Mouse (Mus musculus) midbrain, embryonic 16.5 days (tissue): Measurements from ENCODE around the gene Ece1. TPM values are rescaled to one million over a fixed set of nuclear protein-coding genes. Genes with fewer than 3 reads are reported as not detected.
"Not testable (repeated sequence)": the region's sequence is repeated elsewhere in the genome, so short reads cannot be mapped to it uniquely, and the experiment has no call there.

Experiments
- ATAC-seq: fragments of 200-750 bp; cut with Nextera tagmentation; 2 replicates; pipeline ENCODE4 v1.8.0; 2017; ENCODE audit warnings: moderate TSS enrichment
- H3K27ac ChIP-seq: fragments of 300-500 bp; sonication (generic); 2 replicates; pipeline ENCODE4 v1.5.1; 2014; ENCODE audit warnings: mild to moderate bottlenecking, low read length, mixed read lengths
- H3K27me3 ChIP-seq: fragments of 300-500 bp; sonication (generic); 2 replicates; pipeline ENCODE4 v1.6.1; 2014; ENCODE audit warnings: low read depth, low read length, mixed read lengths; ENCODE audit not compliant: control insufficient read depth, insufficient read depth
- H3K36me3 ChIP-seq: fragments of 300-500 bp; sonication (generic); 2 replicates; pipeline ENCODE4 v1.6.1; 2014; ENCODE audit warnings: mild to moderate bottlenecking, low read length, moderate library complexity, mixed read lengths; ENCODE audit not compliant: control insufficient read depth, insufficient read depth
- H3K4me1 ChIP-seq: fragments of 300-500 bp; sonication (generic); 2 replicates; pipeline ENCODE4 v1.6.1; 2014; ENCODE audit warnings: mild to moderate bottlenecking, low read length, mixed read lengths; ENCODE audit not compliant: control insufficient read depth, insufficient read depth
- H3K4me2 ChIP-seq: fragments of 300-500 bp; sonication (generic); 2 replicates; pipeline ENCODE4 v1.6.1; 2014; ENCODE audit warnings: mild to moderate bottlenecking, low read length, mixed read lengths
- H3K4me3 ChIP-seq: fragments of 300-500 bp; sonication (generic); 2 replicates; pipeline ENCODE4 v1.5.1; 2014; ENCODE audit warnings: low read depth, mild to moderate bottlenecking, low read length, moderate library complexity, mixed read lengths
- H3K9ac ChIP-seq: fragments of 300-500 bp; sonication (generic); 2 replicates; pipeline ENCODE4 v1.6.1; 2014; ENCODE audit warnings: low read depth, low read length, mixed read lengths
- H3K9me3 ChIP-seq: fragments of 300-500 bp; sonication (generic); replicated peaks from 2 replicates; pipeline ENCODE4 v1.6.1; 2014; ENCODE audit warnings: mild to moderate bottlenecking, low read length, mixed read lengths; ENCODE audit not compliant: control insufficient read depth, poor library complexity, severe bottlenecking
- WGBS: fragments of 180-500 bp; shearing (Covaris S2); extraction: QIAGEN DNeasy Blood & Tissue Kit; methylation state at CpG from one replicate; pipeline ENCODE4 v1.1.7; 2014; 5-methylcytosine and 5-hydroxymethylcytosine counted together
- polyA plus RNA-seq: library from polyadenylated mRNA; unstranded; fragments of >200 nt; fragmentation: Nextera tagmentation; extraction: Ambion mirVana; gene quantifications from 2 replicates; pipeline ENCODE4 v1.2.1, GENCODE M21; 2015

Gene Ece1
- polyA plus RNA-seq, 1 experiment from 2014 or later: 21.3 TPM

GRCm38 (mm10) chr4:137844656-137845055 is 17.4 kb upstream of the Ece1 start:
- Histone ChIP-seq H3K9me3 (no peaks in the 10 kb centered on the region), H3K9ac (no peak overlapping the region), H3K27me3 (no peaks in the 10 kb centered on the region), H3K27ac (no peak overlapping the region), H3K4me2 (no peak overlapping the region), H3K36me3 (no peaks in the 10 kb centered on the region), H3K4me3 (no peak overlapping the region), H3K4me1 (no peaks in the 10 kb centered on the region)
- 26% methylated on average over 11 of the region's 11 CpGs for WGBS
- peak; percentile 64; the same call in 1 of the 2 replicates for ATAC-seq

GRCm38 (mm10) chr4:137847651-137848050 is 14.4 kb upstream of the Ece1 start:
- not testable (repeated sequence) for H3K4me1 ChIP-seq, H3K27ac ChIP-seq, H3K9ac ChIP-seq, H3K4me2 ChIP-seq, H3K9me3 ChIP-seq, ATAC-seq, H3K36me3 ChIP-seq, H3K4me3 ChIP-seq, H3K27me3 ChIP-seq
- 80% methylated on average over 8 of the region's 8 CpGs for WGBS

DNA sequence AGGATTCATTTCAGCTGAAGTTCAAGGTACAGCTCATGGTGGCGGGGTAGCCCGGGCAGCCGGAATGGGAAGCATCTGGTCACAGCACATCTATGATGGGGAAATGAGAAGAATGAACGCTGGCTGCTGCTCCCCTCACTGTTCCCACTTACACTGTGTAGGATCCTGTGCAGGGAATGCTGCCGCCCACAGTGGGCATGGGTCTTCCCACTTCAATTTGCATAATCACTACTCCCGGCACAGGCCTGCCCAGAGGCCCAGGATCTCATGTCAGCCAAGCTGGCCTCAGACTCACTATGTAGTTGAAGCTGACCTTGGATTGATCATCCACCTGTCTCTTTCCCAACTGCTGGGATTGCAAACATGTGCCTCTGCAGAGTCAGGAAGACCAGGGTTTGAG is 11.9 kb upstream of the Ece1 start:
- no peak for ATAC-seq
- no peaks in the 10 kb centered on the region for H3K4me1 ChIP-seq
- no peak overlapping the region for H3K9ac ChIP-seq
- no peak overlapping the region for H3K4me2 ChIP-seq
- no peak overlapping the region for H3K4me3 ChIP-seq
- no peaks in the 10 kb centered on the region for H3K27me3 ChIP-seq
- H3K36me3 ChIP-seq: no peaks in the 10 kb centered on the region
- WGBS: 95% methylated on average over 6 of the region's 6 CpGs
- H3K27ac ChIP-seq: no peak overlapping the region
- no peaks in the 10 kb centered on the region for H3K9me3 ChIP-seq

DNA sequence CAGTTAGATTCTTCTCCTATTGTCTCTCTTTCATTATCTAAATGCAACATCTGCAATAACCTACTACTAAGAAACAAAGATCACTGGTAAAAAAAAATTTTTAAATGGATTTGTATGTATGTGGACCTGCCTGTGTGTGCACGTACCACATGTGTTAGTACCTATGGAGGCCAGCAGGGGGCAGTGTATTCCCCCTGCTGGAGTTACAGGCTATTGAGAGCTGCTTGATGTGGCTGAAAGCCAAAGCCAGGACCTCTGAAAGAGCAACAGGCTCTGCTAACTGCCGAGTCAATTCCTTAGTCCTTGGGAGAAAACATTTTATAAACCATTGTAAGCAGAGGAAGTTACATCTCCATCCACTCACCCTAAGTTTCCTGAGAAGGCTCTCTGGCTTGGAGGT is 10.6 kb upstream of the Ece1 start:
- H3K27me3 ChIP-seq: no peaks in the 10 kb centered on the region
- no peak overlapping the region for H3K4me2 ChIP-seq
- no peaks in the 10 kb centered on the region for H3K36me3 ChIP-seq
- no peaks in the 10 kb centered on the region for H3K4me1 ChIP-seq
- no peaks in the 10 kb centered on the region for H3K9me3 ChIP-seq
- no peak overlapping the region for H3K4me3 ChIP-seq
- H3K9ac ChIP-seq: no peak overlapping the region
- no peak overlapping the region for H3K27ac ChIP-seq
- ATAC-seq: no peak
- WGBS: 61% methylated on average over 2 of the region's 2 CpGs

- Histone ChIP-seq H3K4me2 (no peak overlapping the region), H3K27ac (no peak overlapping the region), H3K9ac (no peak overlapping the region), H3K4me3 (no peak overlapping the region), H3K36me3 (no peaks in the 10 kb centered on the region), H3K27me3 (no peaks in the 10 kb centered on the region), H3K9me3 (no peaks in the 10 kb centered on the region), H3K4me1 (no peaks in the 10 kb centered on the region)
- ATAC-seq: no peak
- 90% methylated on average over 6 of the region's 6 CpGs for WGBS
These were observed 8.2 kb upstream of the Ece1 start for GRCm38 (mm10) chr4:137853822-137854221.

GRCm38 (mm10) chr4:137855741-137856341 is 6.2 kb upstream of the Ece1 start:
- no peak overlapping the region for H3K4me2 ChIP-seq
- ATAC-seq: no peak
- no peak overlapping the region for H3K27ac ChIP-seq
- H3K4me1 ChIP-seq: no peaks in the 10 kb centered on the region
- WGBS: 63% methylated on average over 9 of the region's 9 CpGs
- no peaks in the 10 kb centered on the region for H3K9me3 ChIP-seq
- no peaks in the 10 kb centered on the region for H3K27me3 ChIP-seq
- no peaks in the 10 kb centered on the region for H3K36me3 ChIP-seq
- no peak overlapping the region for H3K9ac ChIP-seq
- no peak overlapping the region for H3K4me3 ChIP-seq

DNA sequence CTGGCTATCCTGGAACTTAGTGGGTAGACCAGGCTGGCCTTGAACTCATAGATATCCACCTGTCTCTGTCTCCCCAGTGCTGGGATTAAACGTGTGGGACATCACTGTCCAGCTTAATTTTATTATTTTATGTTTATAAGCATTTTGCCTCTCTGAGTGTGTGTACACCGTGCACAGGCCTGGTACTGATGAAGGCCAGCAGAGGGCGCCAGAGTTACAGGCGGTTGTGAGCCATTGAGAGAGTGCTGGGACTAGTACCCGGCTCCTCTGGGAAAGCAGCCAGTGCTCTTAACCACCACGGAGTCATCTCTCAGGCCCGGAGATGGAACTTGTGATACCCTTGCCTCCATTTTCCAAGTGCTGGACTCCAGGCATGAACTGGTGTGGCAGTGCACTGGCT is 4.9 kb upstream of the Ece1 start:
- ATAC-seq: no peak

DNA sequence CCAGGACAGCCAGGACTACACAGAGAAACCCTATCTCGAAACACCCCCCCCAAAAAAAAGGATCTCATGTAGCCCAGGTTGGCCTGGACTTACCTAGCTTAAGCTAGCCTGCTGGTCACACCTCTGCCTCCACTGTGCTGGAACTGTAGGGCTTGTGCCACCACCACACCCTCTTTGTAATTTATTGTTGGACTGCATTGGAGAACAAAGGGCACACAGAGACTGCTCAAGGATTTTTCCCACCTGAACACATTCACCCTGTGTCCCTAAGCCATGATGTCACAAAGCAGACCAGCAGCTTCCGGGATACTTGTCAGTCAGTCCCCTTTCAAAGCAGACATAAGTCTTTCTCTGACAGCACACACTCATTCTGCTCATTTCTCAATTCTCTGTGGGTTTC is 3.7 kb upstream of the Ece1 start:
- no peak for ATAC-seq

More for the DNA sequence above, 4.9 kb upstream of the Ece1 start:
- H3K4me2 ChIP-seq: no peak overlapping the region
- no peaks in the 10 kb centered on the region for H3K9me3 ChIP-seq
- no peak overlapping the region for H3K9ac ChIP-seq
- 23% methylated on average over 7 of the region's 7 CpGs for WGBS
- H3K27me3 ChIP-seq: no peaks in the 10 kb centered on the region
- H3K4me1 ChIP-seq: 0 out of 2 replicates have a peak, but pooled peaks cover 4% of the 10 kb centered on the region
- no peaks in the 10 kb centered on the region for H3K36me3 ChIP-seq
- H3K4me3 ChIP-seq: no peak overlapping the region
- H3K27ac ChIP-seq: no peak overlapping the region

GRCm38 (mm10) chr4:137861461-137862011 is 501 bp upstream of the Ece1 start:
- H3K4me3 ChIP-seq: peak overlapping the region; percentile 77
- no peaks in the 10 kb centered on the region for H3K9me3 ChIP-seq
- H3K27me3 ChIP-seq: no peaks in the 10 kb centered on the region
- peak; percentile 77 for ATAC-seq
- H3K27ac ChIP-seq: 0 out of 2 replicates have a peak overlapping the region, but pooled peaks have one; percentile 53
- H3K9ac ChIP-seq: peak overlapping the region; percentile 87
- WGBS: 8% methylated on average over 17 of the region's 17 CpGs
- no peaks in the 10 kb centered on the region for H3K36me3 ChIP-seq
- peaks cover 37% of the 10 kb centered on the region for H3K4me1 ChIP-seq
- H3K4me2 ChIP-seq: peak overlapping the region; percentile 83

More for the DNA sequence above, 3.7 kb upstream of the Ece1 start:
- Histone ChIP-seq H3K9me3 (no peaks in the 10 kb centered on the region), H3K9ac (no peak overlapping the region), H3K36me3 (no peaks in the 10 kb centered on the region), H3K4me1 (peaks cover 12% of the 10 kb centered on the region), H3K4me3 (no peak overlapping the region), H3K4me2 (no peak overlapping the region), H3K27ac (no peak overlapping the region), H3K27me3 (no peaks in the 10 kb centered on the region)
- 68% methylated on average over 2 of the region's 2 CpGs for WGBS
